Mouse (Mus musculus): ENCODE measurements around the gene Erc2. TPM values are rescaled to one million over a fixed set of nuclear protein-coding genes. Genes with fewer than 3 reads are reported as not detected.
A peak's percentile ranks its signal among the peaks of the same experiment; 100 is the strongest.
"Not testable (repeated sequence)": the region's sequence is repeated elsewhere in the genome, so short reads cannot be mapped to it uniquely, and the experiment has no call there.

The Erc2 gene
- 9.2 and 11.0 TPM in 2 replicates for polyA plus RNA-seq (2015; fragmentation: Nextera tagmentation; extraction: Ambion mirVana)

GRCm38 (mm10) chr14:27622176-27622922 is at the start of gene Erc2:
TSS of gene Erc2 (plus strand) at chr14:27622428.
- H3K27ac ChIP-seq = no peak within 1 kb of the TSS
- H3K4me3 ChIP-seq = peak within 1 kb of the TSS; percentile 69
- ATAC-seq (ENCODE audit: low FRiP score, low read depth) = peak; percentile 96
- peak within 1 kb of the TSS; percentile 93 for H3K4me2 ChIP-seq (replicated peaks)
- H3K9me3 ChIP-seq = no peaks in the 10 kb centered on the region
- WGBS = under 1% methylated on average over 58 of the region's 78 CpGs
- no peaks in the 10 kb centered on the region for H3K36me3 ChIP-seq
- H3K4me1 ChIP-seq = peaks cover 9% of the 10 kb centered on the region
- H3K27me3 ChIP-seq = peaks cover 22% of the 10 kb centered on the region
- peak within 1 kb of the TSS; percentile 73 for H3K9ac ChIP-seq

DNA sequence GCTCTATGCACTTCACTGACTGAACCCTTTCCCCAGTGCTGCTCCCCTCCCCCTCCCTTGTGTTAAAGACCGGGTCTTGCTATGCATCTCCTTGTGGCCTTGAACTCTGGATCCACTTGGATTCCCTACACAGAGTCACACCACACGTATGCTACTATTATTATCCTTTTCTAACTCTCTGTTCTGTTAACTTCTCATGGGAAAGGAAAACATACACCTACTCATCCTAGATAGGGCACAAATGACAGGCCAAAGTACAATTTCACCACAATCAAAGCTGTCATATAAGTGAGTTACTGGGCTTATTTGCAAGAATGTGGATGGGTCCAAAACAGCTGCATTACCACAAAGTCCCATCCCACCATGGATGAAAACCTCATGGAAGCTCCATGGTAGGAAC is 43.8 kb upstream of the Erc2 start:
- Histone ChIP-seq H3K27ac (no peak overlapping the region), H3K4me3 (no peak overlapping the region), H3K4me2 (replicated peaks) (no peak overlapping the region), H3K27me3 (no peaks in the 10 kb centered on the region), H3K9me3 (peaks cover 6% of the 10 kb centered on the region; the same call in 1 of the 2 replicates), H3K9ac (no peak overlapping the region), H3K4me1 (no peaks in the 10 kb centered on the region), H3K36me3 (no peaks in the 10 kb centered on the region)
- WGBS = 82% methylated on average over 2 of the region's 2 CpGs
- ATAC-seq (ENCODE audit: low FRiP score, low read depth) = no peak

GRCm38 (mm10) chr14:27589616-27590015 is 32.6 kb upstream of the Erc2 start:
- H3K4me2 ChIP-seq (replicated peaks); H3K36me3 ChIP-seq; H3K4me1 ChIP-seq; H3K27me3 ChIP-seq; H3K4me3 ChIP-seq; ATAC-seq (ENCODE audit: low FRiP score, low read depth); H3K9me3 ChIP-seq; H3K9ac ChIP-seq; H3K27ac ChIP-seq: not testable (repeated sequence)

DNA sequence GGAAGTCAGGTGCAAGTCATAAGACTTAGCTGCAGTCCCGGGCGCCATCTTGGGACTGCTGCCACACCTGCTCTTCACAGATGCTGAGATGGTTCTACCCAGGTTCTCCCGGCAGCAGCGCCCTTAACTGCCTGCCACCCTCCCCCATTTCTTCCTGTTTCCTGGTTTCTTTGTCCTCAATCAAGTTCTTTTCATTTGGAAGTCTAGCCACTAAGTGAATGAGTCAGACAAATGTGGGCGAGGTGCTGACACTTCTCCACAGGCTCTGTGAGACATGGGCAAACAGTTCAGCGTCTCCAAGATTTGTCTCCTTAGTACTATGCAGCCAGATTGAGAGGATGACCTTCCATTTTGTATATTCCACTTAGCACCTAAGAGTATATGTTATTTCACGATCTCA is 30.1 kb upstream of the Erc2 start:
- Histone ChIP-seq H3K27me3 (no peaks in the 10 kb centered on the region), H3K27ac (no peak overlapping the region), H3K36me3 (no peaks in the 10 kb centered on the region), H3K9me3 (peaks cover 7% of the 10 kb centered on the region; the same call in 1 of the 2 replicates), H3K4me2 (replicated peaks) (no peak overlapping the region), H3K4me1 (no peaks in the 10 kb centered on the region), H3K9ac (no peak overlapping the region), H3K4me3 (no peak overlapping the region)
- WGBS = 85% methylated on average over 7 of the region's 7 CpGs
- ATAC-seq (ENCODE audit: low FRiP score, low read depth) = no peak

- H3K4me3 ChIP-seq = no peak overlapping the region
- H3K9ac ChIP-seq = no peak overlapping the region
- peak; percentile 85; the same call in 1 of the 2 replicates for ATAC-seq (ENCODE audit: low FRiP score, low read depth)
- no peaks in the 10 kb centered on the region for H3K4me1 ChIP-seq
- peaks cover 7% of the 10 kb centered on the region; the same call in 1 of the 2 replicates for H3K9me3 ChIP-seq
- no peaks in the 10 kb centered on the region for H3K36me3 ChIP-seq
- 5% methylated on average over 7 of the region's 7 CpGs for WGBS
- H3K27ac ChIP-seq = no peak overlapping the region
- no peaks in the 10 kb centered on the region for H3K27me3 ChIP-seq
- H3K4me2 ChIP-seq (replicated peaks) = no peak overlapping the region
Observed at GRCm38 (mm10) chr14:27596265-27596664, 26.0 kb upstream of the Erc2 start.

GRCm38 (mm10) chr14:27602136-27602535 is 20.1 kb upstream of the Erc2 start:
- Histone ChIP-seq H3K4me3 (no peak overlapping the region), H3K4me2 (replicated peaks) (peak overlapping the region; percentile 28; the same call in 1 of the 2 replicates), H3K9me3 (no peaks in the 10 kb centered on the region), H3K4me1 (peaks cover 10% of the 10 kb centered on the region), H3K27me3 (no peaks in the 10 kb centered on the region), H3K9ac (no peak overlapping the region), H3K27ac (no peak overlapping the region), H3K36me3 (no peaks in the 10 kb centered on the region)
- WGBS = 26% methylated on average over 13 of the region's 13 CpGs
- ATAC-seq (ENCODE audit: low FRiP score, low read depth) = no peak

DNA sequence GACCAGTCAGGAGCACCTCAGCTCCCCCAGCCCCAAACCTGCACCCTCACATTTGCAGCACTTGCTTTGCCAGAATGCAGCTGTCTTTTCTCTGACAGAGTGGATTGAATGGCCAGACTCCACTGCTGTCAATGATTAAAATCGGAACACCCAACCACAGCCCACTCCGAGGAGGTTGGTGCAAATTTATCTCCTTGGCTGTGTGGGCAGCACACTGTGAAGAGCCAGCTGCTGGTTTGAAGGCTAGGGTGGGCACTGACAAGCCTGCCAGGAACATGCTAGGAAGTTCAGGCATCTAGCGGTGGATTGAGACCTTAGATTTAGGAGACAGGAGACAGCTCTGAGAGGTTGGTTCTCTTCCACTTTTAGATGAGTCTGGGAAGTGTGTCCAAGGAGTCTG is 14.8 kb upstream of the Erc2 start:
- H3K27me3 ChIP-seq = no peaks in the 10 kb centered on the region
- H3K9me3 ChIP-seq = no peaks in the 10 kb centered on the region
- peaks cover 4% of the 10 kb centered on the region for H3K4me1 ChIP-seq
- no peaks in the 10 kb centered on the region for H3K36me3 ChIP-seq
- no peak overlapping the region for H3K4me3 ChIP-seq
- H3K27ac ChIP-seq = no peak overlapping the region
- ATAC-seq (ENCODE audit: low FRiP score, low read depth) = no peak
- 69% methylated on average over 3 of the region's 3 CpGs for WGBS
- no peak overlapping the region for H3K9ac ChIP-seq
- H3K4me2 ChIP-seq (replicated peaks) = no peak overlapping the region

- no peaks in the 10 kb centered on the region for H3K36me3 ChIP-seq
- 48% methylated on average over 5 of the region's 5 CpGs for WGBS
Observed at GRCm38 (mm10) chr14:27613766-27614165, 8.5 kb upstream of the Erc2 start.

DNA sequence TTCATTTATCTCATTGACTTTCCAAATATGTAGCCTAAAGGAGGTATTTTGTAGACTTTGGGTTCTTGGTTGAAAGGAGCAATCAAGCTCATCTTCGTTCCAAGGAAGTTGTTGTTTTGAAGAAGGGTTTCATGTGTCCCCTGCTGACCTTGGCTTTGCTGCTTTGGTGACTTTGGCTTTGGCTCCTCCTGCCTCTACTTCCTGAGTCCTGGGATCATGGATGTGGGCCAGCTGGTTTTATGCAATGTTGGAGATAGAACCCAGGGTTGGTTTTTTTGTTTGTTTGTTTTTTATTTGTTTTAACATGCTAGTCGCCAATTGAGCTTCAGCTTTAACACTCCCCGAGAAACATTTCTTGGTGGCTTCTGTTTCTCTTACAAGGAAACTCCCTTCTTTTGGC is 4.9 kb upstream of the Erc2 start:
- WGBS = 84% methylated on average over 3 of the region's 3 CpGs
- H3K9ac ChIP-seq = no peak overlapping the region
- H3K27ac ChIP-seq = no peak overlapping the region
- H3K4me1 ChIP-seq = no peaks in the 10 kb centered on the region
- no peak for ATAC-seq (ENCODE audit: low FRiP score, low read depth)
- no peak overlapping the region for H3K4me3 ChIP-seq
- no peaks in the 10 kb centered on the region for H3K36me3 ChIP-seq
- H3K9me3 ChIP-seq = no peaks in the 10 kb centered on the region
- no peak overlapping the region for H3K4me2 ChIP-seq (replicated peaks)
- peaks cover 6% of the 10 kb centered on the region; the same call in 1 of the 2 replicates for H3K27me3 ChIP-seq

More at GRCm38 (mm10) chr14:27613766-27614165, 8.5 kb upstream of the Erc2 start:
- no peak overlapping the region for H3K4me3 ChIP-seq
- no peaks in the 10 kb centered on the region for H3K4me1 ChIP-seq
- H3K9me3 ChIP-seq = no peaks in the 10 kb centered on the region
- no peaks in the 10 kb centered on the region for H3K27me3 ChIP-seq
- H3K27ac ChIP-seq = no peak overlapping the region
- H3K4me2 ChIP-seq (replicated peaks) = no peak overlapping the region
- no peak for ATAC-seq (ENCODE audit: low FRiP score, low read depth)
- no peak overlapping the region for H3K9ac ChIP-seq

DNA sequence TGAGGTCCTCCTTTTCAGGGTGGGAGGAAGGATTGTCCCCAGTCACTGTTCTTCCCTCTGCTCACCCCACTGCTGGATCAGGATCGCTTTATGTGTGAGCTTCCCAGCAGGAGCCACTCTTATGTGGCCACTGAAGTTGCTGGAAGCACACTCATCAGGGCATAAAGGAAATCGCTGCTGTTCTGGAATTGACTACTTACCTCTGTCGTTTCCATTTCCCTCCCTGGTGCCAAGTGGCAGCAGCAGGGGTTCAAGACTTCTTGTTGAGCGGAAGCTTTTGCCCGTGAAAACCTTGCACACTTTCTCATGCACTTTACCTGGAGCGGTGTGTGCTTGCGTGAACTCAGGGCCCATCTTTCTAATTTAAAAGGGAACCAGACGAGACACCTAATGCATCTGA is 652 bp upstream of the Erc2 start:
- H3K36me3 ChIP-seq = no peaks in the 10 kb centered on the region
- H3K4me2 ChIP-seq (replicated peaks) = peak overlapping the region; percentile 93
- H3K4me1 ChIP-seq = peaks cover 9% of the 10 kb centered on the region
- no peaks in the 10 kb centered on the region for H3K9me3 ChIP-seq
- H3K27ac ChIP-seq = no peak overlapping the region
- H3K27me3 ChIP-seq = peaks cover 22% of the 10 kb centered on the region
- WGBS = 39% methylated on average over 8 of the region's 8 CpGs
- no peak for ATAC-seq (ENCODE audit: low FRiP score, low read depth)
- H3K9ac ChIP-seq = no peak overlapping the region
- H3K4me3 ChIP-seq = peak overlapping the region; percentile 69

GRCm38 (mm10) chr14:27622923-27623219 is 643 bp downstream of the Erc2 start:
- Histone ChIP-seq H3K4me3 (peak overlapping the region; percentile 69), H3K36me3 (no peaks in the 10 kb centered on the region), H3K9ac (peak overlapping the region; percentile 73), H3K4me2 (replicated peaks) (peak overlapping the region; percentile 93), H3K27me3 (peaks cover 22% of the 10 kb centered on the region), H3K4me1 (peaks cover 9% of the 10 kb centered on the region), H3K27ac (no peak overlapping the region), H3K9me3 (no peaks in the 10 kb centered on the region)
- no peak for ATAC-seq (ENCODE audit: low FRiP score, low read depth)
- 3% methylated on average over 6 of the region's 6 CpGs for WGBS

DNA sequence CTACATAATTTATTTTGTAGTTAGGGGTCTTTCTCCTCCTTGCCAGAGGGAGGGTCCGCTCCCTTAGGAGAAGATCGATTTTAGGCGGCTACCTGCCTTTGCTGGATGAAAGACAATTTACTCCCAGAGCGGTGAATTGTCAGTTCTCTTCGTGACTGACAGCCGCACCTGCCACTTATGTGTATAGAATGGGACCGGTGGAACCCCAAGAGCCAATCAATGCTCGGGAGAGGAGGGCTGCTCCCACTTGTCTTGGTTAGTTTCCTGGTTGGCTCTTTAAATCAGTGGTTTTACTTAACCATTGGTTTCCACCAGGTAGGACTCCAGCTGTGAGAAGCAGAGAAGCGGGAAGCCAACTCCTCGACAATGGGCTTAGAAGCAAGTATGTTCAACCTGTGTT is 1.1 kb downstream of the Erc2 start:
- H3K9me3 ChIP-seq = no peaks in the 10 kb centered on the region
- peak overlapping the region; percentile 69 for H3K4me3 ChIP-seq
- no peak overlapping the region for H3K9ac ChIP-seq
- H3K4me2 ChIP-seq (replicated peaks) = peak overlapping the region; percentile 93
- WGBS = 5% methylated on average over 10 of the region's 10 CpGs
- H3K27ac ChIP-seq = no peak overlapping the region
- no peaks in the 10 kb centered on the region for H3K36me3 ChIP-seq
- H3K4me1 ChIP-seq = peaks cover 9% of the 10 kb centered on the region
- ATAC-seq (ENCODE audit: low FRiP score, low read depth) = no peak
- H3K27me3 ChIP-seq = peaks cover 22% of the 10 kb centered on the region

DNA sequence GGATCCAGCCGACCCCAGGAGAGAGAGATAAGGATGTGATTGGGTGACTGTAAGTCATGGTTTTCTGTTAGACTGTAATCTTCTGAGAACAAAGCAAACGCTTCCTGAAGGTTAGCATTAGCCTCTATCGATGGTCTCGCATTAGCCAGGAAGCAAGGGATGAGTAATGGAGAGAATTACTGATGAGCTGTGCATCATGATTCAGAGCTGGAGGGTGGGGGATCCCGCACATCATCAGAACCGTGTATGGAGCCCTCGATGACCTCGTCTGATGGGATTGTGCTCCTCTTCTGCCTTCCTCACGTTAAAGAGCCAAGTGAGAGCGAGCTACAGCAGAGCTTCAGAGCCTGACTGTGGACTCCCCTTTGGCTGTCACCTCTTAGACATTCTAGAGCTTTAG is 6.5 kb downstream of the Erc2 start:
- Histone ChIP-seq H3K27ac (no peak overlapping the region), H3K9me3 (no peaks in the 10 kb centered on the region), H3K27me3 (peaks cover 10% of the 10 kb centered on the region), H3K9ac (no peak overlapping the region), H3K36me3 (no peaks in the 10 kb centered on the region), H3K4me3 (no peak overlapping the region), H3K4me1 (no peaks in the 10 kb centered on the region), H3K4me2 (replicated peaks) (no peak overlapping the region)
- no peak for ATAC-seq (ENCODE audit: low FRiP score, low read depth)
- WGBS = 83% methylated on average over 10 of the region's 10 CpGs

All from limb, embryonic 13.5 days (tissue).